Mouse (Mus musculus) C2C12 (cell line): Measurements from ENCODE around the gene Ube2z.

Experiments
- CTCF ChIP-seq: IDR thresholded peaks from one replicate; pipeline ENCODE4 v1.5.1; 2011; ENCODE audit not compliant: control insufficient read depth, insufficient read depth, insufficient read length
- MAX ChIP-seq: IDR thresholded peaks from one replicate; pipeline ENCODE4 v1.6.1; 2011; ENCODE audit warnings: mild to moderate bottlenecking, control low read depth
- MYOG ChIP-seq: IDR thresholded peaks from one replicate; pipeline ENCODE4 v1.6.1; 2011; ENCODE audit not compliant: control insufficient read depth, insufficient read length; ENCODE audit errors: extremely low read depth
- USF1 ChIP-seq: IDR thresholded peaks from one replicate; pipeline ENCODE4 v1.6.1; 2011; ENCODE audit warnings: low read depth, mild to moderate bottlenecking, control low read depth, moderate library complexity

DNA sequence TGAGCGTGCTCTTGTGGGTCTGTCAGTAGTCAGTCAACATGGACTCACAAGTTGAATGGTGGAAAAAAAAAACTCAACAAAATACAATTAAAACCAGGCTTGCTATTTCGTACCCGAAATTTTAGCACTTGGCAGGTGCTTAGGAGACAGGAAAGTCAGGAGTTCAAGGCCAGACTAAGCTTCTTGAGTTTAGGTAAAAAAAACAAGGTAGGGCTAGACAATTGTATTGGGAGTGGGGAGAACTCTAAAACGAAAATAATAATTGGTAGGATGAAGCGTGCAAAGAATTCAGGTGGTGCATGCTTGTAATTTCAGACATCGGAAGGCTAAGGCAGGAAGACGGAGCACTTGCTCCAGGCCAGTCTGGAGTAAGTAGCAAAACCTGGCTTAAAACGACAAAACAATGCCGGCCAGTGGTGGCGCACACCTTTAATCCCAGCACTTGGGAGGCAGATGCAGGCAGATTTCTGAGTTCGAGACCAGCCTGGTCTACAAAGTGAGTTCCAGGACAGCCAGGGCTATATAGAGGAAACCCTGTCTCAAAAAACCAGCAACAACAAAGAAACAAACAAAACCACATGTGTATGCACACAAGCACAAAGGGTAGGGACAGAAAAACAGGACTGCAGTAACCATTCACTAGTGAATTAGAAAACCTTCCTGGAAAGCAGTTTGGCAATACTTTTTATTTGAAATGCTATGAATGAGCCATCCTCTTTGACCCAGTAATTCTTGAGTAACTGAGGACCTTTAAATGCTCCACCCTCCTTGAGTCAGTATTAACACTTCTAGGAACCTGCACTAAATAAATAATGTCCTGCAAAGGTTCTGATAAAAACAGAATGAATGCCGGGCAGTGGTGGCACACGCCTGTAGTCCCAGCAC is 11.3 kb upstream of the Ube2z start:
- TF ChIP-seq CTCF (no peak), USF1 (no peak), MYOG (no peak), MAX (no peak)
